Mouse (Mus musculus): Measurements from ENCODE around the gene Trim2. TPM values are rescaled to one million over a fixed set of nuclear protein-coding genes. Genes with fewer than 3 reads are reported as not detected.

The Trim2 gene
- polyA plus RNA-seq, 1 experiment from 2014 or later: 7.9 TPM

DNA sequence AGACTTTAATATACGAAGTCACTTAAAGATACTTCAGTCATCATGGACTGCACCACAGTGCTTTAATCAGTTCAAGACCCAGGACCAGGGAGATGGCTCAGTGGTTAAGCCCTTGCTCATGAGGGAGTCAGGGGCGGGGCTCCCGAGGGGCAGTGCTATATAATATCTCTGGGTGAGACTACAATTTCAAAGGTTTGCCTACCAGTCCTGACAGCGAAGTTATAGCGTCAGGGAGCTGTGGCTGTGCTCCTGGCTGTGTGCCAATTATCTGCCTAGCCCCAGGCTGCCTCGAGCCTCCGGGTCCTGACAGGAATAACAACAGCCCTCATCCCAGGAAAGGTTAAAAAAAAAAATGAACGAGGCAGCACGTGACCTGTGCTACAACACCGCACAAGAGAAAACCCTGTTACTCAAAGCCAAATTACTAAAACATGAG lies 24.7 kb downstream of the Trim2 start:
- Histone ChIP-seq H3K4me1 (replicated peaks) (peaks cover 25% of the 10 kb centered on the region), H3K27ac (peak overlapping the region; percentile 60; the same call in 1 of the 2 replicates), H3K27me3 (no peaks in the 10 kb centered on the region), H3K4me2 (peak overlapping the region; percentile 29; the same call in 1 of the 2 replicates), H3K36me3 (no peaks in the 10 kb centered on the region), H3K9me3 (replicated peaks) (no peaks in the 10 kb centered on the region), H3K9ac (no peak overlapping the region), H3K4me3 (no peak overlapping the region)
- ATAC-seq (replicated peaks; ENCODE audit: insufficient number of reproducible peaks, insufficient read depth, low FRiP score, low read depth): peak; percentile 29; the same call in 1 of the 2 replicates
- 19% methylated on average over 10 of the region's 10 CpGs for WGBS

DNA sequence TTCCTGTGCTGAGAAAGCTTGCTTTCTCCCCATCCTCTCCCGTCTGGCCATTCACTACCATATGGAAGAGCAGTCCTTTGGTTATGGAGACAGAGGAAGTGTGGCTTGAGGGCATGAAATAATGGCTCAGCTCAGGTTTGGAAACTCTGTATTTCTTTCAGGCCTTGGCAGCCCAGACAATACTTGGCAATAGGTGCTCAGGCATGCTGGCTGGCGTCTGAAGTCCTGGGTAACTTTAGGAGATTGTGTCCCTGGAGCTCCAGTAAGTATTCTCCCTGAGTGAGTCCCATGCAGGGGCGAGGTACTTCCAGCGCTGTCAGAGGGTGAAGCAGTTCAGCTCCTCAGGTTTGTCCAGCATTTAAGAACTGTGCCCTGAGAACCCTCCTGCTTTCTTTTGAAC lies 27.9 kb downstream of the Trim2 start:
- Histone ChIP-seq H3K4me3 (no peak overlapping the region), H3K36me3 (no peaks in the 10 kb centered on the region), H3K9ac (no peak overlapping the region), H3K4me1 (replicated peaks) (peaks cover 33% of the 10 kb centered on the region), H3K27me3 (no peaks in the 10 kb centered on the region), H3K4me2 (no peak overlapping the region), H3K9me3 (replicated peaks) (no peaks in the 10 kb centered on the region), H3K27ac (no peak overlapping the region)
- 72% methylated on average over 4 of the region's 4 CpGs for WGBS
- ATAC-seq (replicated peaks; ENCODE audit: insufficient number of reproducible peaks, insufficient read depth, low FRiP score, low read depth): no peak

DNA sequence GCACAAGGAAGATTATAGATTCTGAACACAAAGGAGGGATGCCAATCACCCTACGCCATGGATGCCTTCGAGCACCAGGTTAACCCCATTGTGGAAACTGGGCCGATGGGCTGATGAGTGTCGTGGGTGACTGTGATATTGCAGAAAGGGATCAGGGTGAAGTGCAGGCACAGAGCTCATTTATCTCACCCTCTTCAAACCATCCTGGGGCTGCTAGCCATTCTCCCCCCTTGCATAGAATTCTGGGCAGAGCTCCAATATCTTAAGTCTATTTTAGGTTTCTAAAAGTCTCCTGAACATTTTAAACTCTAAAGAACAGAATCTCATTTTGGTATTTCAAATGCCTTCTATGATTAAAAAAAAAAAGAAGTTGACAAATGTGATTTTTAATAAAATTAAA lies 31.6 kb downstream of the Trim2 start:
- no peak overlapping the region for H3K4me2 ChIP-seq

DNA sequence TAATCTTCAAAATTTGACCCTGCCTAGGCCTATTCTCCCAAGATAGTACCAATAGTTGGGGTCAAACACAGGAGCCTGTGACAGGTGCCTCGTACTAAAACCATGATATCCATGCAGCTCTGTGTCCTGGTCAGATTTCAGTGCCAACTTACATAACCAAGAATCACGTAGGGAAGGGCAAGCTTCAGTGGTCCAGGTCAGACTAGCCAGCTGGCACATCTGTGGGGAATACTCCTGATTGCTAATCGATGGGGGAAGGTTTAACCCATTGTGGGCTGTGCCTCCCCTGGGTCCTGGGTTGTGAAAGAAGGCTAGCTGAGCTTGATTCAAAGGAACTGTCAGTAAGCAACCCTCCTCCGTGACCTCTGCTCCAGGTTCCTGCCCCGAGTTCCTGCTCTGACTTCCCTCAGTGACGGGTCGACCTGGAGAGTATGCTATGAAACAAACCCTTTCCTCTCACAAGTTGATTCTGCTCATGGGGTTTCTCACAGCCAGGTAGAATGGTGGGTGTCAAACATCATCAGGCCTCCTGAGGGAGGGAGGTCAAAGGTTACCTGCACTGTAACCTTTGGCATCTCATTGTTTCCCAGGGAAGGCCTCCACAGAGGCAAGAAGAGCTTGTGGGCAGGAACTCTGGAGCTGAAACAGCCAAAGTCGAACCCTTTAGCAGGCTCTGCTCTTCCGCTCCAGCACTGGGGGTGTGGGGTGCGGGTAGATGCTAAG lies 34.2 kb downstream of the Trim2 start:
- no peak overlapping the region for H3K9ac ChIP-seq
- peaks cover 32% of the 10 kb centered on the region for H3K4me1 ChIP-seq (replicated peaks)
- no peak for ATAC-seq (replicated peaks; ENCODE audit: insufficient number of reproducible peaks, insufficient read depth, low FRiP score, low read depth)
- H3K4me3 ChIP-seq: no peak overlapping the region
- H3K4me2 ChIP-seq: no peak overlapping the region
- H3K36me3 ChIP-seq: no peaks in the 10 kb centered on the region
- no peak overlapping the region for H3K27ac ChIP-seq
- WGBS: 87% methylated on average over 10 of the region's 10 CpGs
- no peaks in the 10 kb centered on the region for H3K9me3 ChIP-seq (replicated peaks)
- peaks cover 14% of the 10 kb centered on the region for H3K27me3 ChIP-seq

More for the DNA sequence above, 31.6 kb downstream of the Trim2 start:
- H3K4me1 ChIP-seq (replicated peaks): peaks cover 29% of the 10 kb centered on the region
- peak overlapping the region; percentile 35; the same call in 1 of the 2 replicates for H3K27ac ChIP-seq
- no peak overlapping the region for H3K9ac ChIP-seq
- no peaks in the 10 kb centered on the region for H3K36me3 ChIP-seq
- H3K4me3 ChIP-seq: no peak overlapping the region
- no peaks in the 10 kb centered on the region for H3K27me3 ChIP-seq
- 41% methylated on average over 4 of the region's 4 CpGs for WGBS
- no peaks in the 10 kb centered on the region for H3K9me3 ChIP-seq (replicated peaks)
- no peak for ATAC-seq (replicated peaks; ENCODE audit: insufficient number of reproducible peaks, insufficient read depth, low FRiP score, low read depth)

DNA sequence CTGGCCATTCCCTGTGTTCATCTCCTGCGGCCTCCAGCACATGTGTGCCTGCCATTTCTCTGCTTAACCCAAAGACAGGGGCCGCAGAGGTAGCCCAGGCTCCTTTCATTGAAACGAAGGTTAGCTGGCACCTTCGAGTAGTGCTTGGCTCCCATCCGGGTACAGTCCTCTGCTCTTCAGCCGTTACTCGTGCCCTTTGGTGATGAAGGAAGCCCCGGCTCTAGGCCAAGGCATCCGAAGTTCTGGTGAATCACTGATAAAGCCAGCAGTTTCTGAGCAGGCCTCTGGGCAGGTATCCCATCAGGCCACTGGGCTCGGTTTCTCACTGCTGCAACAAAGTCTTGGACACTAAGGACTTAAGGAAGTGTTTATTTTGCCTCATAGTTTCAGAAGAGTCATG lies 34.9 kb downstream of the Trim2 start:
- H3K4me1 ChIP-seq (replicated peaks): peaks cover 32% of the 10 kb centered on the region

DNA sequence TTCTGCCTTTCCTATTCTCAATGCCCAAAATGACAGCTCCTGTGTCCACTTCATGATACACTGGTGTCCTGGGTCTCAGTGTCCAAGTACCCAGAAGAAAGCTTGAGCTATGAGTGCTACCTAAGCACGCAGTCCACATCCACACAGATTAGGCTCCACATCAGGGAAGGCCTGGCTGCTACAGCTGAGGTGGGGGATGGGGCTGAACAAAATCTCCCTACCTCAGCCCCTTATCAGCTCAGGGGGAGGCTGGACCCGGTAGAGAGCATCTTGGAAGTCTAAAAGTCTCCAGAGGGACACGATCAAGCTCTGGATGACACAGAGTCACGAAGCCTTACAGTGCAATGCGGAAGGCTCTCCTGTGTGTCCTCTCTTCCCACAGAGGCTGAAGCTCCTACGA lies 35.6 kb downstream of the Trim2 start:
- peaks cover 20% of the 10 kb centered on the region for H3K27me3 ChIP-seq
- no peak overlapping the region for H3K9ac ChIP-seq
- H3K36me3 ChIP-seq: no peaks in the 10 kb centered on the region
- 48% methylated on average over 6 of the region's 6 CpGs for WGBS
- H3K4me3 ChIP-seq: no peak overlapping the region
- no peaks in the 10 kb centered on the region for H3K9me3 ChIP-seq (replicated peaks)
- peaks cover 32% of the 10 kb centered on the region for H3K4me1 ChIP-seq (replicated peaks)
- no peak overlapping the region for H3K4me2 ChIP-seq
- H3K27ac ChIP-seq: no peak overlapping the region
- ATAC-seq (replicated peaks; ENCODE audit: insufficient number of reproducible peaks, insufficient read depth, low FRiP score, low read depth): no peak

More for the DNA sequence above, 34.9 kb downstream of the Trim2 start:
- H3K4me3 ChIP-seq: no peak overlapping the region
- no peak overlapping the region for H3K9ac ChIP-seq
- H3K4me2 ChIP-seq: no peak overlapping the region
- no peak overlapping the region for H3K27ac ChIP-seq
- H3K36me3 ChIP-seq: no peaks in the 10 kb centered on the region
- no peaks in the 10 kb centered on the region for H3K9me3 ChIP-seq (replicated peaks)
- ATAC-seq (replicated peaks; ENCODE audit: insufficient number of reproducible peaks, insufficient read depth, low FRiP score, low read depth): no peak
- WGBS: 86% methylated on average over 10 of the region's 10 CpGs
- H3K27me3 ChIP-seq: peaks cover 18% of the 10 kb centered on the region

DNA sequence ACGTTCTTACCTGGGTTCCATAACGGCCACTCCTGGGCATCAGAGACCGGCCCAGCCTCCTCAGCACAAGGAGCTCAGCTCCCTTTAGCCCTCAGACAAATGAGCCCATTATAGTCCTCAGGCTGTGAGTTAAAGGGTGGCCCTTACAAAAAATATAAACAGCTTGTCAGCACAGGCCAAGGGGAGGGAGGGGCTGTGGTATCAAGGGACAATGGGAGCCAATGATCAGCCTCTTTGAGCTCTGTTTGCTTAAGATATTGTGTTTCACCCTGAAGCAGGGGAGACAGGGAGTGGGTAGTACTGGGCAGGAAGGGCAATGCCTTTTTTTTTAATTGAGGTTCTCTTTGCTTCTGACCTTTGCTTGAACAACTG lies 36.1 kb downstream of the Trim2 start:
- Histone ChIP-seq H3K4me1 (replicated peaks) (peaks cover 30% of the 10 kb centered on the region), H3K36me3 (no peaks in the 10 kb centered on the region), H3K27me3 (peaks cover 21% of the 10 kb centered on the region), H3K4me3 (no peak overlapping the region), H3K9me3 (replicated peaks) (no peaks in the 10 kb centered on the region), H3K9ac (0 out of 2 replicates have a peak overlapping the region, but pooled peaks have one; percentile 0), H3K27ac (no peak overlapping the region), H3K4me2 (peak overlapping the region; percentile 42)
- ATAC-seq (replicated peaks; ENCODE audit: insufficient number of reproducible peaks, insufficient read depth, low FRiP score, low read depth): no peak
- WGBS: 15% methylated on average over 3 of the region's 3 CpGs

DNA sequence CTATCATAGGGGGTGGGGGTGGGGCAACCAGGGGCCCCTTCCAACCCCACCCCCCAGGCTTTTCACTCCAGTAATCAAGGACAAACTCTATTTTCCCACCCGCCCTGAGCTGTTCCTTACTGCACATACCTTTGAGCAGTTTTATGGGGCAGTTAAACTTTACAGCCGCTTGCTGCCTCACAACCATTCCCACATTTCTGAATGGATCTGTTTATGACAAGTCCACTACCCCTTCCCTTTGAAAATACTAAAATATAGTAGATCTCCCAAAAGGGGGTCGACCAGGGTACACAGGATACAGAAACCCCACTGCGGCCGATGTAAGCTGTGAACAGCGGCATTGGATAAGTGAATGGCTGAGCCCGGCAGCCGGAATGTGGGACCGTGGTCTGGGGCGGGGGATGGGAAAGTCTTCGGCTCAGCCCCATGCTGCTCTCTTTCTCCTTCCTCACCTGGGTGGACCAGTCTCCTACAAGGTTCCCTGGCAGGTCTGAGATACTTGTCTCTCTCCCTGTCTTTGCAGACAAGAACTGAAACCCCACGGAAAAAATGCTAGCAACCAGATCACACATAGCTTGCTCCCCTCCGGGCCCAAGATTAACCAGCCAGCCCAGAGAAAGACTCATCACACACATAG lies 36.6 kb downstream of the Trim2 start:
- ATAC-seq (replicated peaks; ENCODE audit: insufficient number of reproducible peaks, insufficient read depth, low FRiP score, low read depth): no peak

DNA sequence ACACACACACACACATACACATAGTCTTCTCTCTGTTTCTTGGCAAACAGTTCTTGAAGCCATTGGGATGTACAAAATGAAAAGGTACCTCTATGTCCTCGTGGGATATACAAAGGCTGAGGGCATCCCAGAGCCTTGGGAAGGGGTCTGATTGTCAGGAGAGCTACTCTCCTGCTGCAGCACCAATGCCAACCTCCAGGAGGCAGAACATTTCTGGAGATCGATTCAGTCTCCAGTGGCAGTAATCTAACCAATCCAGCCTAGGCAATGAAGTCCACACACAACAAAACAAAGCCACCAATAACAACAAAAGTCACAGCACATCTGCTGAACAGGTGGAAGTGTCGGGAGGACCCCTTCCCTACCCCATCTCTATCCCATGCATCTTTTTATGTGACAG lies 38.2 kb downstream of the Trim2 start:
- no peaks in the 10 kb centered on the region for H3K9me3 ChIP-seq (replicated peaks)
- no peak for ATAC-seq (replicated peaks; ENCODE audit: insufficient number of reproducible peaks, insufficient read depth, low FRiP score, low read depth)
- H3K36me3 ChIP-seq: no peaks in the 10 kb centered on the region
- peaks cover 31% of the 10 kb centered on the region for H3K27me3 ChIP-seq
- H3K27ac ChIP-seq: no peak overlapping the region
- no peak overlapping the region for H3K4me3 ChIP-seq
- WGBS: 47% methylated on average over 3 of the region's 3 CpGs
- H3K4me1 ChIP-seq (replicated peaks): peaks cover 21% of the 10 kb centered on the region
- no peak overlapping the region for H3K9ac ChIP-seq
- H3K4me2 ChIP-seq: no peak overlapping the region

More for the DNA sequence above, 36.6 kb downstream of the Trim2 start:
- Histone ChIP-seq H3K36me3 (no peaks in the 10 kb centered on the region), H3K4me2 (peak overlapping the region; percentile 42), H3K27me3 (peaks cover 25% of the 10 kb centered on the region), H3K4me3 (peak overlapping the region; percentile 4; the same call in 1 of the 2 replicates), H3K4me1 (replicated peaks) (peaks cover 27% of the 10 kb centered on the region), H3K27ac (no peak overlapping the region), H3K9me3 (replicated peaks) (no peaks in the 10 kb centered on the region), H3K9ac (0 out of 2 replicates have a peak overlapping the region, but pooled peaks have one; percentile 0)
- WGBS: 22% methylated on average over 13 of the region's 13 CpGs

DNA sequence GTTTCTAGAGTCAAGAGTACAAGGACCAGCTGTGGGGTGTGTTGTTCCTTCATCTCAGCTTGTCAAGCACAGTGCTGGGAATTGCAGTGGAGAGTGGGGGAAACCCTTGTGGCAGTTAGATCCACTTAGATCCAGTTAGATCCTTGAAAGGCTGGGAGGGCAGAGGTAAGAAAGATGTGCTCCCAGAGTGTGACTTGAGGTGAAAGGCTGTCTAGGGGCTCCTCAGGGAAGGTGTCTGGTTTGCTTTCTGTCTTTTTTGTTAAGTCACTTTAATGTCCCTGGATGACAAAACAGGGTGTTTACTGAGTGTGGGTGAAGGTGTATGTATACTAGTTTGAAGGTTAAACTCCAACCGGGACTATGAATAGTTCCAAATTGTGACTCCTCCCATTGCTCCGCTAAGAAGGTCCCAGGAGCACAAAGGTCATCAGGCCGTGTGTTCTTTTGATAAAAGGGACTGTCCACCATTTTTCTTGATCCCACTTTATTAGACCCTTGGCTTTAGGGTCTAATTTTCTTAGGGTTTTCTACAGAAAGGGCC lies 40.2 kb downstream of the Trim2 start:
- ATAC-seq (replicated peaks; ENCODE audit: insufficient number of reproducible peaks, insufficient read depth, low FRiP score, low read depth): no peak

DNA sequence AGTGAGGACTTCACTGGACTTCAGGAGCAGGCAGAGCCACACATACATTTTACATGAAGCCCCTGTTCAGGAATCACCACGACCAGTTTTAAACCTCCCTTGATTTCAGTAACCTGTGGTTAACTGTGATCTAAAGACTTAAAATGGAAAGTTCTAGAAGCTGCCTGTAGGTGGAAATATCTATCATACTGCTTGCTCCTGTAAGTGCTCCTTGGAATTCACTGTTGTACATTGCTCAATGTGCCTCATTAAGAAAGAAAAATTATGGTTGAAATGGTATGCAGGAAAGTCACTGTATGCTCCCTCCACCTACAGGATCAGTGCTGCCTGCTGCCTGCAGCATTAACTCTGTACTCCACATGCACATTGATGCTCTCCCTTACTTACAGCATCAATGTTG lies 41.6 kb downstream of the Trim2 start:
- H3K9me3 ChIP-seq (replicated peaks): no peaks in the 10 kb centered on the region
- 57% methylated on average over 1 of the region's 1 CpGs for WGBS
- no peak overlapping the region for H3K4me2 ChIP-seq
- no peak overlapping the region for H3K4me3 ChIP-seq
- H3K27me3 ChIP-seq: peaks cover 41% of the 10 kb centered on the region
- no peaks in the 10 kb centered on the region for H3K36me3 ChIP-seq
- peaks cover 9% of the 10 kb centered on the region for H3K4me1 ChIP-seq (replicated peaks)
- no peak for ATAC-seq (replicated peaks; ENCODE audit: insufficient number of reproducible peaks, insufficient read depth, low FRiP score, low read depth)
- no peak overlapping the region for H3K27ac ChIP-seq
- H3K9ac ChIP-seq: no peak overlapping the region

More for the DNA sequence above, 40.2 kb downstream of the Trim2 start:
- Histone ChIP-seq H3K9me3 (replicated peaks) (no peaks in the 10 kb centered on the region), H3K9ac (no peak overlapping the region), H3K27ac (no peak overlapping the region), H3K4me3 (no peak overlapping the region), H3K4me1 (replicated peaks) (peaks cover 19% of the 10 kb centered on the region), H3K4me2 (no peak overlapping the region), H3K36me3 (no peaks in the 10 kb centered on the region), H3K27me3 (peaks cover 34% of the 10 kb centered on the region)
- WGBS: 64% methylated on average over 3 of the region's 3 CpGs
